Mouse (Mus musculus): ENCODE data around the gene Sema3e.

GRCm38 (mm10) chr5:14109001-14109400 is 83.9 kb downstream of the Sema3e start:
- TF ChIP-seq CTCF (IDR thresholded peaks at IDR 0.05; ENCODE audit: borderline replicate concordance, control insufficient read depth, extremely low read depth, insufficient read depth, low read length, poor library complexity) (no peak), POLR2A (IDR thresholded peaks at IDR 0.05; ENCODE audit: control insufficient read depth, extremely low read depth, insufficient read depth, low read length, poor library complexity) (no peak)
